Mouse (Mus musculus) lung, adult 2 months (tissue): ENCODE measurements at regions not wholly inside any gene's neighbourhood (a gene's known extent, or its start where the extent isn't known, plus 50 kb on each side); places are given as distances from the start of the nearest gene placed in this dataset.

Experiments used
- CTCF ChIP-seq: fragments of 200-500 bp; IDR thresholded peaks from 2 replicates; pipeline ENCODE4 v1.5.1; 2011; ENCODE audit warnings: mild to moderate bottlenecking, low read length, control low read depth; ENCODE audit not compliant: insufficient read depth
- POLR2A ChIP-seq: fragments of 200-500 bp; IDR thresholded peaks from 2 replicates; pipeline ENCODE4 v1.6.1; 2011; ENCODE audit warnings: low read depth, mild to moderate bottlenecking, control low read depth, low read length, borderline replicate concordance; ENCODE audit errors: extremely low read depth

- TF ChIP-seq CTCF, result no peak
- TF ChIP-seq POLR2A, result no peak
These were observed 101.2 kb downstream of the Kdr start for GRCm38 (mm10) chr5:75876871-75877608.
